Mouse (Mus musculus): ENCODE measurements around the gene Adat3.
"Not testable (repeated sequence)": the region's sequence is repeated elsewhere in the genome, so short reads cannot be mapped to it uniquely, and the experiment has no call there.

Gene Adat3

DNA sequence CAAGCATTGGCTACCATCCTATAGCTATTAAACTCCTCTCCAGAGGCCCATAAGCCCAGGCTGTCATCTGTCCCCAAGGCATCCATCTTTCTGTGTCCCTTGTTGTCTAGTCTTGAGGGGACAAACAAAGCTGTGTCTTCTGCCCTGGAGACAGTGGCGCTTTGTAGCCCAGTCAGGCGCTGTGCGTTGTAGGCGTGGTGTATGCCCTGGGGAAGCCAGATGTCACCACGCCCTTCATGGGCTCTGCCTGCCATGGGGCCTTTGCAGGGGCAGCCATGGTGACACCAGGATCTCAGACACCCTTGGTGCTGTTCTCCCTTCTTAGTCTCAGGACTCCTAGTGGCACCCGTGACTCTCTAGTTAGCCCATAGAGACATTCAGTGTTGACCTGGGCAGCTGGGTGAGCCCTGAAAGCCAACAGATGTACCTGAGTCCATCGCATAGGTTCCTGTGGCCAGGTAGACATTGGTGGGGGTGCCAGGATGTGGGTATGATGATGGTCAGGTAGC, 1.4 kb downstream of the Adat3 start:
- H3K4me3 ChIP-seq (replicated peaks; ENCODE audit: low read length): peak overlapping the region; percentile 92
- H3K27me3 ChIP-seq (ENCODE audit: insufficient read depth, low read length): no peaks in the 10 kb centered on the region
- peaks cover 65% of the 10 kb centered on the region for H3K4me1 ChIP-seq (replicated peaks; ENCODE audit: low read depth, low read length)
- H3K36me3 ChIP-seq (ENCODE audit: insufficient read depth, low read length): peaks cover 38% of the 10 kb centered on the region
- no peaks in the 10 kb centered on the region for H3K9me3 ChIP-seq (ENCODE audit: low read length)
- TF ChIP-seq NANOG (IDR thresholded peaks at IDR 0.05; ENCODE audit: borderline replicate concordance, low read length) (no peak), POU5F1 (IDR thresholded peaks at IDR 0.05; ENCODE audit: borderline replicate concordance, low read length) (no peak), CTCF (conservative IDR thresholded peaks at IDR 0.05; ENCODE audit: low read length) (no peak)

DNA sequence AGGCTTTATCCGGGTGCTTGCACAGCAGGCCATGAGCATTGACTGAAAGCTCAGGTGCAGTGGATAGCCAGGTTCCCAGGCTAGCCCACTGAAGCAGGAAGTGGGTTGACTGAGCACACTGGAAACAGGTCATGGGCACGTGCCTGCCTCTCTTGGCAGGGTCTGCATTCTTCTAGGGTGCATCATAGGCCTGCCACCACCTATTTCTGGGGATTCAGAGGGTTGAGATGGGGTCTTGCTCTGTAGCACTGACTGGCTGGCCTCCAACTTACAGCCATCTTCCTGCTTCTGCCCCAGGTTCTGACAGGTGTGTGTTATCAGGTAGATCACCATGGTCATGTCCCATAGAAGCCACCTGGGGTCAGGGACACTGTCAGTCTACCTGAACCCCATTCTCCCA, 2.3 kb downstream of the Adat3 start:
- Histone ChIP-seq H3K36me3 (ENCODE audit: insufficient read depth, low read length) (peaks cover 47% of the 10 kb centered on the region), H3K4me1 (replicated peaks; ENCODE audit: low read depth, low read length) (peaks cover 73% of the 10 kb centered on the region), H3K27me3 (ENCODE audit: insufficient read depth, low read length) (no peaks in the 10 kb centered on the region), H3K9me3 (ENCODE audit: low read length) (no peaks in the 10 kb centered on the region), H3K4me3 (replicated peaks; ENCODE audit: low read length) (0 out of 2 replicates have a peak overlapping the region, but pooled peaks have one; percentile 17)
- no peak for TF ChIP-seq NANOG (IDR thresholded peaks at IDR 0.05; ENCODE audit: borderline replicate concordance, low read length)
- TF ChIP-seq POU5F1 (IDR thresholded peaks at IDR 0.05; ENCODE audit: borderline replicate concordance, low read length): no peak
- TF ChIP-seq CTCF (conservative IDR thresholded peaks at IDR 0.05; ENCODE audit: low read length): no peak

DNA sequence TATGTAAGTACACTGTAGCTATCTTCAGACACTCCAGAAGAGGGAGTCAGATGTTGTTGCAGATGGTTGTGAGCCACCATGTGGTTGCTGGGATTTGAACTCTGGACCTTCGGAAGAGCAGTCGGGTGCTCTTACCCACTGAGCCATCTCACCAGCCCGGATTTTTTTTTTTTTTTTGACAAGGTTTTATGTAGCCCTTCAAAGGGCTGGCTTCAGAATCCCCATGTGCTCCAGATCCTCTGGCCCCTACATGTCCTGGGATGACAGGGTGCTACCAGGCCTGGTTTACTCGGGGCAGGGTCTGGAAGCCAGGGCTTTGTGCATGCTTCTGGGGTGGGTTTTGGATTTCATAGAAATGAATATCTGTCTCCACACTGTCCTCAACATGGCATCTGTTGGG, 3.0 kb downstream of the Adat3 start, which contains the start of gene Gm49322:
Gene Gm49322, plus strand, starts transcription at position 301 of the 400 bp plus-strand sequence.
- peaks cover 55% of the 10 kb centered on the region for H3K36me3 ChIP-seq (ENCODE audit: insufficient read depth, low read length)
- H3K9me3 ChIP-seq (ENCODE audit: low read length); H3K27me3 ChIP-seq (ENCODE audit: insufficient read depth, low read length): not testable (repeated sequence)

DNA sequence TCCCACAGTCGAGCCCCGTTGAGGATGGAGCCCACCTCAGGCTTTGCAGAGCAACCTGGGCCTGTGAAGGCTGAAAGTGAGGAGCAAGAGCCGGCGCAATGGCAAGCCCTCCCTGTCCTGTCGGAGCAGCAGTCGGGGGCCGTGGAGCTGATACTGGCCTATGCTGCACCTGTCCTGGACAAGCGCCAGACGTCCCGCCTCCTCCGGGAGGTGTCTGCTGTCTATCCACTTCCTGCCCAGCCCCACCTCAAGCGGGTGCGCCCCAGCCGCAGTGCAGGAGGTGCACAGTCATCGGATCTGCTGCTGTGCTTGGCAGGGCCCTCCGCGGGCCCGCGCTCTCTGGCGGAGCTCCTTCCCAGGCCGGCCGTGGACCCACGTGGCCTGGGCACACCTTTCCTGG, 3.6 kb downstream of the Adat3 start:
- TF ChIP-seq CTCF (conservative IDR thresholded peaks at IDR 0.05; ENCODE audit: low read length) (no peak), POU5F1 (IDR thresholded peaks at IDR 0.05; ENCODE audit: borderline replicate concordance, low read length) (no peak)
- Histone ChIP-seq H3K36me3 (ENCODE audit: insufficient read depth, low read length) (peaks cover 60% of the 10 kb centered on the region), H3K9me3 (ENCODE audit: low read length) (no peaks in the 10 kb centered on the region), H3K4me1 (replicated peaks; ENCODE audit: low read depth, low read length) (peaks cover 86% of the 10 kb centered on the region), H3K27me3 (ENCODE audit: insufficient read depth, low read length) (no peaks in the 10 kb centered on the region), H3K4me3 (replicated peaks; ENCODE audit: low read length) (peak overlapping the region; percentile 84)

More for the DNA sequence above, 3.0 kb downstream of the Adat3 start, which contains the start of gene Gm49322:
- peak within 1 kb of the TSS; percentile 84 for H3K4me3 ChIP-seq (replicated peaks; ENCODE audit: low read length)
- H3K4me1 ChIP-seq (replicated peaks; ENCODE audit: low read depth, low read length): peaks cover 80% of the 10 kb centered on the region

DNA sequence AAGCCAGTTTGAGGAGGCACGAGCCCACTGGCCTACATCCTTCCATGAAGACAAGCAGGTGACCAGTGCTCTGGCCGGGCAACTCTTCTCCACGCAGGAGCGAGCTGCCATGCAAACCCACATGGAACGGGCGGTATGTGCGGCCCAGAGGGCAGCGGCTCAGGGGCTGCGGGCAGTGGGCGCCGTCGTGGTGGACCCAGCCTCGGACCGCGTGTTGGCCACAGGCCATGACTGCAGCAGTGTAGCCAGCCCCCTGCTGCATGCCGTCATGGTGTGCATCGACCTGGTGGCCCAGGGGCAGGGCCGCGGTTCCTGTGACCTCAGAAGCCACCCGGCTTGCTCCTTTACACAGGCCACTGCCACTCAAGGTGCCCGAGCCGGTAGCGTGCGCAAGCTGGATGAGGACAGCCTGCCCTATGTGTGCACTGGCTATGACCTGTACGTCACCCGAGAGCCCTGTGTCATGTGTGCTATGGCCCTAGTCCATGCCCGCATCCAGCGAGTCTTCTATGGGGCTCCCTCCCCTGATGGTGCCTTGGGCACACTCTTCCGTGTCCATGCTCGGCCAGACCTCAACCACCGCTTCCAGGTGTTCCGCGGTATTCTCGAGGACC, 4.2 kb downstream of the Adat3 start:
- peaks cover 86% of the 10 kb centered on the region for H3K4me1 ChIP-seq (replicated peaks; ENCODE audit: low read depth, low read length)
- H3K4me3 ChIP-seq (replicated peaks; ENCODE audit: low read length): peak overlapping the region; percentile 84
- H3K9me3 ChIP-seq (ENCODE audit: low read length): no peaks in the 10 kb centered on the region
- no peak for TF ChIP-seq CTCF (conservative IDR thresholded peaks at IDR 0.05; ENCODE audit: low read length)
- TF ChIP-seq POU5F1 (IDR thresholded peaks at IDR 0.05; ENCODE audit: borderline replicate concordance, low read length): no peak
- TF ChIP-seq NANOG (IDR thresholded peaks at IDR 0.05; ENCODE audit: borderline replicate concordance, low read length): no peak
- H3K36me3 ChIP-seq (ENCODE audit: insufficient read depth, low read length): peaks cover 66% of the 10 kb centered on the region
- no peaks in the 10 kb centered on the region for H3K27me3 ChIP-seq (ENCODE audit: insufficient read depth, low read length)

DNA sequence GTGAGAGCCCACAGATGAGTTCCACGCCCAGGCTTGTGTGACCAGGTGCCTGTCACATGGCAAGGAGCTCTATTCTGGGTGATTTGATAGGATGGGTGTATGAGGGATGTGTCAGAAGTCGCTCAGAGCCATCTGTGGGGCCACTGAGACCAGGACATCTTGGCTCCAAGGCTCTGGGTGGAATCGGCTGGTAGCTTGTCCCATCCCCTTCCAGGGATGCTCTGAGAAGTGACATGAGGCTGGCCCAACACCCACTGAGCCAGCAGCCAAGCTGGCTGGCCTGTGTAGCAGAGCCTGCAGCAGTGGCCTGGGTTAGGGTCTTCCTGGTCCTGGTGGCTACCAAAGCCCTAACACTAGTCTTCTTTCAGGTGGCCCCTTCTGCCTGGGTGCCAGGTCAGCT, 5.8 kb downstream of the Adat3 start:
- no peak for TF ChIP-seq CTCF (conservative IDR thresholded peaks at IDR 0.05; ENCODE audit: low read length)
- TF ChIP-seq NANOG (IDR thresholded peaks at IDR 0.05; ENCODE audit: borderline replicate concordance, low read length): no peak
- no peak for TF ChIP-seq POU5F1 (IDR thresholded peaks at IDR 0.05; ENCODE audit: borderline replicate concordance, low read length)
- peaks cover 82% of the 10 kb centered on the region for H3K4me1 ChIP-seq (replicated peaks; ENCODE audit: low read depth, low read length)
- H3K9me3 ChIP-seq (ENCODE audit: low read length): no peaks in the 10 kb centered on the region
- peak overlapping the region; percentile 84; the same call in 1 of the 2 replicates for H3K4me3 ChIP-seq (replicated peaks; ENCODE audit: low read length)
- H3K36me3 ChIP-seq (ENCODE audit: insufficient read depth, low read length): peaks cover 82% of the 10 kb centered on the region
- H3K27me3 ChIP-seq (ENCODE audit: insufficient read depth, low read length): no peaks in the 10 kb centered on the region

DNA sequence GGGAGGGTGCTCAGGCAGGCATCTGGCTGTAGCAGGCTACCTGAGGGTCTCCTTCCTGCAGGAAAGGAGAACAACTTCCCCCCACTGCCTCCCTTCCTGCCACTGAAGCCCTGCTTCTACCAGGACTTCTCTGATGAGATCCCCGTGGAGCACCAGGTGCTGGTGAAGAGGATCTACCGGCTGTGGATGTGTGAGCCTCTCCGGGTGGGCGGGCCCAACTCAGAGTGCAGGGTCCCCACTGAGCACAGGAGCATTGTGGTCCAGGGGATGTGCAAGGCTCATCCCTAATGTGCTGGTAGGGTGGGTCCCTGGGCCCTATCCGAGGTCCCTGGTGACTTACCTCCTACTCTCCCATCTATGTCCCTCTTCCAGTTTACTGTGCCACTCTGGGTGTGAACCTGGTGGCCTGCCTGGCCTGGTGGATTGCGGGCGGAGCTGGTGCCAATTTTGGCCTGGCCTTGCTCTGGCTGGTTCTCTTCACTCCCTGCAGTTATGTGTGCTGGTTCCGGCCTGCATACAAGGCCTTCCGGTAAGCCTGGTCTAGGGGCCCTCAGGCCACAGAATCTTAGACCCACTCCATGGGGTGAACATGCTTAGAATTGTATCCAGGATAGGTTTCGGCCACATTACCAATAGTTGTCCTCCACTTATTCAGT, 6.7 kb downstream of the Adat3 start:
- Histone ChIP-seq H3K27me3 (ENCODE audit: insufficient read depth, low read length) (no peaks in the 10 kb centered on the region), H3K36me3 (ENCODE audit: insufficient read depth, low read length) (peaks cover 83% of the 10 kb centered on the region), H3K4me3 (replicated peaks; ENCODE audit: low read length) (0 out of 2 replicates have a peak overlapping the region, but pooled peaks have one; percentile 20), H3K9me3 (ENCODE audit: low read length) (no peaks in the 10 kb centered on the region), H3K4me1 (replicated peaks; ENCODE audit: low read depth, low read length) (peaks cover 82% of the 10 kb centered on the region)
- TF ChIP-seq NANOG (IDR thresholded peaks at IDR 0.05; ENCODE audit: borderline replicate concordance, low read length): no peak
- TF ChIP-seq CTCF (conservative IDR thresholded peaks at IDR 0.05; ENCODE audit: low read length): no peak
- no peak for TF ChIP-seq POU5F1 (IDR thresholded peaks at IDR 0.05; ENCODE audit: borderline replicate concordance, low read length)

DNA sequence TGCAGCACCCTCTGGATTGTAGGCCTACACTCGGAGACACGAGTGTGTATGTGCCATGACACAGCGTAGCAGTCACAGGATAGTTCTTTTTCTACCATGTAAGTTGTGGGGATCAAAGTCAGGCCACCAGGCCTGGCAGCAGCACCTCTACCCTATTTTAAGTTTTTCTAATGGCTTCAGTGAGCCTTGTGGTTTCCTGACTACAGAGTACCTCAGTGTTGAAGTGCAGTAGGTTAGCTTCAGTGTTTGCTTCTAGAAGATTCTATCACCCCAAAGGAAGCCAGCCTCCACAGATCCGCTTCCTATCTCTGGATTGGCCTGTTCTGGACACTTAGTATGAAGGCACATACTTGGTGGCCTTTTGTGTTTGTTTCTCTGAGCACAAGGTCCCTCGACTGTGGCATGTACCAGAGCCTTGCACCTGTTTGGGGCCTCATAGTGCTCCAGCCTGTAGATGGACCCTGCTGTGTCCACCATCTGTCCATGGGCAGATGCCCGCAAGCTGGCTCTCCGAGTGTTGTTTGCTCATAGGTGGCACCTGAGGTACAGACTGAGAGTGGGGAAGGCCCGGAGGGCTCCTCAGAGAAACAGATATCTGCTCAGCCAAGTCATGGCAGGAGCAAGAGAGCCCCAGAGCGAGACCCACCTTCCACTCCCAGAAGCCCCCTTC, 7.6 kb downstream of the Adat3 start:
- TF ChIP-seq NANOG (IDR thresholded peaks at IDR 0.05; ENCODE audit: borderline replicate concordance, low read length): no peak
- no peak for TF ChIP-seq POU5F1 (IDR thresholded peaks at IDR 0.05; ENCODE audit: borderline replicate concordance, low read length)
- TF ChIP-seq CTCF (conservative IDR thresholded peaks at IDR 0.05; ENCODE audit: low read length): no peak
- Histone ChIP-seq H3K4me3 (replicated peaks; ENCODE audit: low read length) (no peak overlapping the region), H3K36me3 (ENCODE audit: insufficient read depth, low read length) (peaks cover 88% of the 10 kb centered on the region), H3K4me1 (replicated peaks; ENCODE audit: low read depth, low read length) (peaks cover 76% of the 10 kb centered on the region), H3K9me3 (ENCODE audit: low read length) (no peaks in the 10 kb centered on the region), H3K27me3 (ENCODE audit: insufficient read depth, low read length) (no peaks in the 10 kb centered on the region)

Measured in E14TG2a.4 (cell line).